Mouse (Mus musculus) MEL-GATA-1-ER (cell line): ENCODE results near the gene Tm7sf3.

ENCODE experiments used
- DNase-seq: peaks from one replicate; pipeline ENCODE4 v3.0.0-alpha.2; 2012; ENCODE audit warnings: low read depth; ENCODE audit errors: extremely low read depth

Tm7sf3 gene

DNA sequence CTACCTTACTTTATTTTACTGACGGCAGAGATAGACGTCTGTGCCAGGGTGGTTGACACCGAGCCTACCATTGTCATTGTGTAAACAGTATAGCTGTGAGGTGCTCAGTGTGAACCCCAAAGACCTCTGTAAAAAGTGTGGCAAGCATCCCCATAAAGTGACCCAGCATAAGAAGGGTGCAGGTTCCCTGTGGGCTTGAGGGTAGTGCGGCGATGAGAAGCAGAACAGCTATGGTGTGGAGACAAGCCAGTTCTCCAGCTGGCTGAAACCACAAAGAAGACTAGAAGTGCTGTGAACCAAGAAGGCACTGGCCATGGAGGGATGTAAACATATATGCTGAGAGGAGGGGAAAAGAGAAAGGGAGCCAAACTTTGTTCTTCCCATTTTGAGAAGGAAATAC, 19.0 kb upstream of the Tm7sf3 start:
- no peak for DNase-seq

DNA sequence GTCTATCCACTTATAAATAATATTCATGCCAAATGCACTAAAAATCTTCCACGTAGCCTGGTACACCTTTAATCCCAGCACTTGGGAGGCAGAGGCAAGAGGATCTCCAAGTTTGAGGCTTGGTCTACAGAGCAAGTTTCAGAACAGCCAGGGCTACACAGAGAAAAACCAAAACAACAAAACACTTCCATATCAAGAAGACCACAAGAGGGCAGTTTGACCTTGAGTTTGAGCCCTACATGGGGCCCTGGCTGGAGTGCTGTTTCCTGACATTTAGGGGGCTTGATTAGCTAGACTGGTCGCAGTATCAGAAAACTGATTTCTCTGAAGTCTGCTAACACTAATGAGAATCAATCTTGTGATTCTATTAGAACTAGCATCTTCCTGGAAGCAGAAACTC, 18.0 kb upstream of the Tm7sf3 start:
- DNase-seq: no peak

DNA sequence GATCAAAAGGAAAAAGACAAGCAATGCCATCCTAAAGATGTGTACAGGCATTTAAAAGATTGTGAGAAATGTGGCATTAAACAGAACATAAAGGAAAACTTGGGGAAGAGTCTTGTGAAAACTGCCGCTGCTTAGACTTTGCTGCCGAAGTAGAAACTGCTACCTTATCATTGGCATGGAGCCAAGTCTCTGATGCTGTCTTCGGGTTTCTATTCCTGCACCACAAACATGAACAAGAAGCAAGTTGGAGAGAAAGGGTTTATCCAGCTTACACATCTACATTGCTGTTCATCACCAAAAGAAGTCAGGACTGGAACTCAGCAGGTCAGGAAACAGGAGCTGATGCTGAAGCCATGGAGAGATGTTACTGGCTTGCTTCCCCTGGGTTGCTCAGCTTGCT, 10.6 kb upstream of the Tm7sf3 start:
- DNase-seq: no peak

DNA sequence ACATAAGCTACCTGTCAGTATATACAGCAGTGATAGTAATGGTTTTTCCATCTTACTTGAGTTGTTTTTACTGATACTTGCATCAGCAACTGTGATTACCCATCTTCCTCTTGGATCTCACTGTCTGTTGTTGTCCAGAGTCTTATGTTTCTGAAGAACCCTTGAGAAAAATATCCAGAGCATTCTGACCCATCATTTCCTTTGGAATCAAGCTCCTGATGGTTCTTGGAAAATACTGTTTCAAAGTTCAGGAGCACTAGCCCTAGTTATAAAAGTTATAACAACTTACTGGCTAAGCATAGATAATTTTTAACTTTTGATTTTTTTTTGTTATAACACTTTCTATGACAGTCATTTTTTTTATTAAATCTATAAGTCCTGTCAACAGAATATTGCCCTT, 8.8 kb upstream of the Tm7sf3 start:
- DNase-seq: no peak

DNA sequence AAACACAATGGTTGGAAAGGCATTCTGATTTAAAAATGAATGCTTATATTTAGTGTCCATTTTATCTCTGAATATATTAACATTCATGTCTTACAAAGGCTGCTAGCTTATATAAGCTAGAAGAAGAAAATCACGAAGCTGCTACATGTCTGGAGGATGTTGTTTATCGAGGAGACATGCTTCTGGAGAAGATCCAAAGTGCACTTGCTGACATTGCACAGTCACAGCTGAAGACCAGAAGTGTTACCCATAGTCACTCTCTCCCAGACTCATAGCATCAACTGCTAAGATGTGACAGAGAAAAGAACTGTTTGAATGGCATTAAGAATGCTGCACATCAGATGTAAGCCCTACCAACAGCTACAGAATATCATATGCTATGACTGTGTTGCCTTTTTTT, 7.4 kb upstream of the Tm7sf3 start:
- no peak for DNase-seq

DNA sequence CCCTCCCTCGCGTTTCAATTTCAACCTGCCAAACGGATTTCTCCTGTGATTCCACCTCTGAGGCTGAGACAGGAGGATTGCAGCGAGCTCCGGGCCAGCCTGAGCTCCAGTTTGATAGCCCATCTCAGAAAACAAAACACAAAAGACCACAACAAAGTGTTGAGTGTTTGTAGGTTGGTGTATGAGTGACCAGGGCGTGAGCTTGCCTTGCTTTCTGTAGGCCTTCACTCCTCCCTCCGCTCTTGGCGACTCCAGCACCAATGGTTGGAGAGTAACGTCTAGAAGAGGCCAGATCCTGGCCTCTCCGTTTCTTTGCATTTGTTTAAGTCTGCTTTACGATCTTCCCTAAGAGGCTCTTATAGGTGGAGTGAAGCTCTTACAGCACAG, 553 bp upstream of the Tm7sf3 start:
- no peak for DNase-seq

DNA sequence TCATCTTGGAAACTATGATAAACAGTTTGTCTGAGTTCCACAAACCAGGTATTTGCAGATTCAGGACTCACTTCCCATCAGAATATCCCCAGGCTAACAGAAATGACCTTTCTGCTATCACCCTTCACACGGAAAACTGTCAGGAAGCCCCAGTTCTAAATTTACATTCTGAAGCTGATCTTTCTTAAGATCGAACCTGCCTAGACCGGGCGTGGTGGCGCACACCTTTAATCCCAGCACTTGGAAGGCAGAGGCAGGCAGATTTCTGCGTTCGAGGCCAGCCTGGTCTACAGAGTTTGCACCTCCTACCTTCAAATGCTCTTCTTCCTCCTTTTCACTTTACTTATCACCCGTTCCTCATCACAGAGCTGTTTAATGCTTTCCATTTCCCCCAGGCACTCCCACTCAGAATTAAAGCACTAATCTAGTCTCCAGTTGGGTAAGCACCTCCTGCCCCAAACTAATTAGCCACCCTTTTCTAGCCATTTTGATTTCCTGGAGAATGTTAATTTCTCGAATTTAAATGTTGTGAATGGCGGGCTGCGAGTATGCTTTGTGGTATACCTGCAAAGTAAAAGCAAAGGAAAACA, 908 bp downstream of the Tm7sf3 start:
- no peak for DNase-seq

DNA sequence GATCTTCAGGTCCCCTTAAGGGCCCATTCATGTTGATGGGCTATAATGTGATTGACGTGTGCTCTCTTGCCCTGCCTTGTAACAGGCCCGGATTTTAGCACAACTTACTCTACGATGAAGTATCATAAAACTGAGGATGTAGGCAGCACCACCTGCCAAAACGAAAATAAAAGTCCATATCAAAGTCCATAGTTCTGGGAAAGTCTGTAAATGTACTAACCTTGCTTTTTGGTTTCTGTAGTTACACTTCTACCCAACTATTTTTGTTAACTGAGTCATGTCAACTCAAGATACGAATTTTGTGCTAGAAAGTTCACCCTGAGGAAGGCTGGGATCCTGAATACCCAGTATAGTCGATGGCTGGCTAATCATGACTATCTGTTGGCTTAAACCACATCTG, 1.6 kb downstream of the Tm7sf3 start:
- no peak for DNase-seq

DNA sequence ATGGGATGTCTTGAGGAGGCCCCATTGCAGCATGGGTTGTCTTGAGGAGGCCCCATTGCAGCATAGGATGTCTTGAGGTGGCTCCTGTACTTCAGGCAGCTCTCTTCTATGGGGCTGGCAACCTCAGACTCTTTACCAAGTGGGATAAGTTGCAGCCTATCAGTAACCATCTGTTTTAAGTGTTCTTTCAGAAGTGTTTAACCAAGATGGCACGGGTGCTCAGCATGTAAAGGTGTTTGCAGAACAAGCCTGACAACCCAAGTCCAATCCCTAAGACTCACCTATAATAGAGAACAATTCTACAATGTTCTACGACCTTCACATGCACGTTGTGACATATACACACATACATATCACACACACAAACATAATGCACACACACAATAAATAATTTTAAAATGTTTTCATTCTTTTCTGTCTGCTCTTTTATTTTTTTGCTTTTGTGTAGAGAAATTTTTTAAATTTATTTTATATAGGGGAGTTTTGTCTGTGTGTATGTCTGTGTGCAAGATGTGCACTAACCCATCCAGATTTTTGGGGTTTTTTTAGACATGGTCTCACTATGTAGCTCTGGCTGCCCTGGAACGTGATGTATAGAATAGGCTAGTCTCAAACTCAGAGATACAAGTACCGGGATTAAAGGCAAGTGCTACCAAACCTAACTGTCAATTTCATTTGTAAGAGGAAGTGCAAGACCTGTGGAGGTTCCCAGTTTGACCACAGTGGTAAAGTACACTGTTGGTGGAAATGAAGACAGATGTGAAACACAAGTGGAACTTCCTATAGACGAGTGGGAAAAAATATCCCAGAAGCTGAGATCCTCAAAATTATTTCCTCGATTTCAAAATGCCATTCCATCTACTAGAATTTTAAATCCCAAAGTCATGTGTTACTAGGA, 2.3 kb downstream of the Tm7sf3 start:
- no peak for DNase-seq

DNA sequence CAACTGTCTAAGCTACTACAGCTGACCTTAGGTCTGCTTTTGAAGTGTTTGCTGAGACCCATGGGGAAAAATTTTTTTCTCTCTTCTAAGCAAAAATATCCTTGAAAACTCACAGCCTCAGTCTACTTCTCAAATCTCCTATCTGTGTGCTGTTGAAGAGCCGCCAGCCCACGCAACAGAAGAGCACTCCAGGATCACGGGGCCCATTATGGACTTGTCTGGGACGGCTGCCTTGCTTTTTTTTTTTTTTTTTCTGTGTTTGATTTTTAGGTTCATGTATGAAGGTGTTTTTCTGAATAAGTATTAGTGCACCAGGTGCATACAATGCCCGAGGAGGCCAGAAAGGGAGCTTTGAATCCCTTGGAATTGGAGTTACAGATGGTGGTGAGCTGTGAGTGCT, 6.1 kb downstream of the Tm7sf3 start:
- no peak for DNase-seq

DNA sequence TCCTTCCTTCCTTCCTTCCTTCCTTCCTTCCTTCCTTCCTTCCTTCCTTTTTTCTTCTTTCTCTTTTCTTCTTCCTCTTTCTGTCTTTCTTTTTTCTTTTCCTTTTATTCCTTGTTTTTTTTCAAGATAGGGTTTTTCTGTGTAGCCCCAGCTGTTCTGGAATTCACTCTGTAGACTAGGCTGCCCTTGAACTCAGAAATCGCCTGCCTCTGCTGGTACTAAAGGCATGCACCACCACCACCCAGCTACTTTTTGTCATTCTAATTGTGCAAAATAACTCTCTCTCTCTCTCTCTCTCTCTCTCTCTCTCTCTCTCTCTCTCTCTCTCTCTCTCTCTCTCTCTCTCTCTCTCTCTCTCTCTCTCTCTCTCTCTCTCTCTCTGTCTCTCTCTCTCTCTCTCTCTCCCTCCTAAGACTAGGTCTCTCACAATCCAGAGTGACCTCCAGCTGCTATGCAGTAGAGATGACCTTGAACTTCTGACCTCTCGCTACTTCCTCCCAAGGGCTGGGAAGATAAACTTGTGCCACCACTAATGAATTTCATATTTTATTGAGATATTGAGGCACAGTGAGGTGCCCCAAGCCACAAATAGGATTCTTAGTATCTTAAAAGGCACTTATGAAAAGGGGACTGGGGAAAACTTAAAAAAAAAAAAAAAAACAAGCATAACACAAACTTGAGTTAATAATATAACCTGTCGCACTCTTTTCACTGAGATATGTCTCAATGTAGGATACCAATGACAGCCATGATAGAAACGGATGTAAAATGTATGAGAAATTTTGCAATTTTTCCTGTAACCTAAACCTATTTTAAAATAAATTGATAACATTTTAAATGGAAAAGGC, 7.6 kb downstream of the Tm7sf3 start:
- DNase-seq: no peak

DNA sequence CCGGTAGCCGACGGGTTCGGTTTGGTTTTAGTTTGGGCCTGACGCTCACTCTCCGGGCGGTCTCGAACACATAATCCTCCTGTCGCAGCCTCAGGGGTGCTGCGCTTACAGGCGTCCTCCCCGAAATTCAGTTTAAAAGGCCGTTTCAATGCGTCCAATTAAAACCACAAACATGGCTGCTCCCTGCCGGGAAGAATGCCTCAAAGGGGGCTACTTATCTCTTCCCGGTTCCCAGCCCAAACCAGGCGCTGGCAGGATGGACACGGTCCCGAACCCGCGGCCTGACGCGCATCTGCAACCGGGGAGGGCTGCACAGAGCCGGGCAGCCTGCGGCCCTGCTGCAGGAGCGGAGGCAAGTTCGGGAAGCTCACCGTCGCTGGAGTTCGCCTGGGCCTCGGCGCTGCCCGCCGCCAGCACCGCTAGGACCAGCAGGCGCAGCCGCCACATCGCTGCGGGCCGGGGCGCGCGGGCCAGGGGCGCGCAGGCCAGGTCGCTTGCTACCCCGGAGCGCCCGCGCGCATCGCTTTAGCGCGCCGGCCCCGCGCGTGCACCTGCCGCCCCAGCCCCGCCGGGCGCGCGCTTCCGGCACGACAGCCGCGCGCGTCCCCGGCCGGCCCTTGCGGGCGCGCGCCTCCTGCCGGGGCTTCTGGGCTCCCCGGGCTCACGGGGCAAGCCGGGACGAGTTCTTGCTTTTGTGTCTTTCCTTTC, 8.5 kb downstream of the Tm7sf3 start:
- DNase-seq: no peak

DNA sequence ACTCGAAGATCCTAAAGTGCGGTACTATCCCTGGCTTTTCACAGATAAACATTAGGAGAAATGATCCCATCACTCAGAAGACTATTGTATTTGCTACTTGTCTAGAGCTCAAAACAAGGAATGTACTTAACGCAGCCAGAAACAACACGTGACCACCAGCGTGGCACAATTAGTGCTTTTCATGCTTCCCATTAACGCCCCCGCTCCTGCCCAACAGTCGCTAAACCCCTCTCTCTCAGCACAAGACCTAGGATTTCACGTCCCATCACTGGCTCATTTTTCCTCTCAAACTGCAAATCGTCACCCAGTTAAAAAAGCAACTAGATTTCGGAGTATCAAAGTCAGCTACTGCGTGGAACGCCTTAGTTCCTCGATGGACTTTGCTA, 9.0 kb downstream of the Tm7sf3 start:
- DNase-seq: no peak

DNA sequence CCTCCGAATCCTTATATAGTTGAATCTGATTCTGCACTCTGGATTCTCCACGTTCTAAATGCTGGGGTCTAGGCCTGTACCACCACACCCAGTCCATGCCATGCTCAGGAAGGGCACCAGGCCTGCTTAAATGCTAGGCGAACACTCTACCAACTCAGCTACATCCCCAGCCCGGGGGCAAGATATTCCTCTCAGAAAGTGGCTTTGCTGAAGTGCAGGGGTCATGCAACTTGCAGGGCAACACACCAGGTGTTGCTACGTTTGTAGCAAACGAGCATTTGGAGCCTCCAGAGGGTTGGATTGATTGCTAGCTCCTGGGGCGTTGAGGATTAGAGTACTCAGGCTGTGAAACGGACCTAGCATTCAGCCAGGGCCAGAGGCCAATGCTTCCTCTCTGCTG, 9.5 kb downstream of the Tm7sf3 start:
- DNase-seq: no peak

DNA sequence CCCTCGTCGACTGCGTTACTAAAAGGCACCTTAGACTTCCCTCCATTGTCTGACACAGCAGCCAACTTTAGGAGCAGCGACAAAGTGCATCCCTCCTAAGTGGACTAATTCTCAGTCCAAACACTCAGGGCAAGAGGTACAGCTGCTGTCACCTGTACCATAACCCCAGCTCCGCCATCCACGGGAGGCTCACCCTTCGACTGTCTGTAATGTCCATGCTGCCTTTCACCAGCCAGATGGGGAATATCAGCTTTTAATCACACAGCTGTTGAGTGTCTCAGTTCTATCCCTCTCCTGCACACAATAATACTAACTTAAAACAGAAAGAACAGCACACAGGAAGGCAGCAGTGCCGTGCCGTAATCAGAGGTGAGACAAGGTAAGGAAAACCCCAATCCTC, 10.2 kb downstream of the Tm7sf3 start:
- no peak for DNase-seq

DNA sequence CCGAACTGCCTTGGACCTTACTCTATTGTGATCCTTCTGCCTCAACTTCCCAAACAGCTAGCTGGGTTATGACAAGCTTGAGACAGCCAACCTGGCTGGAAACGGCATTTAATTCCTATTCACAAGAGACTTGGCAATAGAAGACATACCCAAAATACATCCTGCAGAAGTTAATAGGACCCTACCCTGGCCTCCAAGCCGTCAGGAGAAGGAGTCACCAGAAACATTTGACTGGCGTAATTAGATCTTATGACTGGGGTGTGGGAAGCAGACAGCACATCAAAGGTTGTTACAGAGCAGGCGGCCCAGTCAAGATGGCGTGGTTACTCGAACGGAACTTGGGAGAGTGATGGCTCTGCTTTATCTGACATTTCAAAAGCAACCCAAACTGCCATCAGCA, 10.8 kb downstream of the Tm7sf3 start:
- DNase-seq: no peak

DNA sequence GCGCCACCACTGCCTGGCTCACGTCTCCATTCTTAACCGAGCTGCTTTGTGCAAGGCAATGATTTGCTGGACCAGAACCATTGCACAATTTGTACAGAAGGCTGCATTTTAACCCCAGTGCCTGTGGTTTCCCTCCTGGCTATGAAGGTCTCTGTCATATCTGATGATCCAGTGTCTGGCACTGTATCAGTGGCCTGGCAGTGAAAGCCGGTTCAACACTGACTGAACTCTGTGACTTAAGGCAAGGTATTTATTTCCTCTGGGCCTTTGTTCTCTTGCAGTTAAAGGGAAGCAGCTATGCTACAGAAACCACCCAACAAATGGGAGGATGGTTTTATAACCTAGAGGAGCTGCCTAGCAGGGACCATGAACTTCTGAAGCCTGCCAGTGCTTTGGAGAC, 11.7 kb downstream of the Tm7sf3 start:
- DNase-seq: no peak

DNA sequence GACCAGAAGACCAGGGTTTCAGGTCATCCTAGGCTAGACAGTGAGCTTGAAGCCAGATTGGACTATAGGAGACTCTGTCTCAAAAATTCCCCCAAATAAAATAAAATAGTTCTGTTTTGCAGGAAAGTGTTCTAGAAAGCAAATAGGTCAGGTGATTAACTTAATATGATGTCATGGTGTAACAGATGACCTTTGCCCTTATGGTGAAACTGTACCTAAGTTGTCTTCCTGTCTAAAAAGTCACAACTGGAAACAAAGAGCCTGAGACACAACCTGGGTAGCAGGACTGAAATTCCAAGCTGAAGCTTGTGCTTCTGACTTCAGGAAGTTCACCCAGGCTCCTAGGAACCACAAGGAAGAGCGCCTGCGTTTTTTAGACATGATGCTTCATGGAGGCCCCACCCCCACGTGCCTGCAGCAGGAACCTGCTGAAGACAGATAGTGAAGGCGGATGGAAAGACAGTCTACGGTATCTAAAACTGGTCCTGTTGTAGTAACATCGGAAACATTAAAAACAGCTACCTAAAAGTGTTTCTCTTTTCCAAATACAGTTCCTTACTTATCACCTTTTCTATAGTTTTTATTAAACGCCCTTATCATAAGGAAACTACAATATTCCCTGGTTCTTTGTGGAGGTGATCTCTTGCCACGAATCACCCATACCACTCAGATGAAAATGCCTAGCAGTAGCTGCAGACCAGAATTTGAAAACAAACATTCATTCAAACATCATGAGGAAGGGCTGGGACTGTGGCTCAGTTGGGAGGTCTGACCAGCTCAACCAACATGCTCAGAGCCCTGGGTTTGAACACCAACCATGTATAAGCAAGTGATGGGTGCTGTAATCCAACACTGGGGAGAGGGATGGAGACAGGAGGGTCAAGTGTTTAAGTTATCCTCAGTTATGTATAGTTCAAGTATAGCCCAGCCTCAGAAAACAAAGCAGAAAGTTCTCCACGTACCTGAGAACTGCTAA, 12.6 kb downstream of the Tm7sf3 start:
- DNase-seq: peak; percentile 69

DNA sequence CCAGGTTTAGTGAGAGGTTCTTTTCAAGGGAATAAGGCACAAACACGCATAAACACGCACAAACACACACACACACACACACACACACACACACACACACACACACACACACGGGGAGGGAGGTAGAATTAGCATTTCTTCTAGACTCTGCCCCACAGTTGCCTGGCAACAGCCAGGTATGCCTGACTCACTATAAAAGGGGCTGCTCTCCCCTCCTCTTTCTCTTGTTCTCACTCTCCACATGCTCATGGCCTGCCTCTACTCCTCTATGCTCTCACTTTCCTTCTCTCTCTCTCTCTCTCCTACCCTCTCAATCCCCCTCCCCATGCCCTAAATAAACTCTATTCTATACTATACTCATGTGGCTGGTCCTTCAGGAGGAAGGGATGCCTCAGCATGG, 14.5 kb downstream of the Tm7sf3 start:
- DNase-seq: no peak

DNA sequence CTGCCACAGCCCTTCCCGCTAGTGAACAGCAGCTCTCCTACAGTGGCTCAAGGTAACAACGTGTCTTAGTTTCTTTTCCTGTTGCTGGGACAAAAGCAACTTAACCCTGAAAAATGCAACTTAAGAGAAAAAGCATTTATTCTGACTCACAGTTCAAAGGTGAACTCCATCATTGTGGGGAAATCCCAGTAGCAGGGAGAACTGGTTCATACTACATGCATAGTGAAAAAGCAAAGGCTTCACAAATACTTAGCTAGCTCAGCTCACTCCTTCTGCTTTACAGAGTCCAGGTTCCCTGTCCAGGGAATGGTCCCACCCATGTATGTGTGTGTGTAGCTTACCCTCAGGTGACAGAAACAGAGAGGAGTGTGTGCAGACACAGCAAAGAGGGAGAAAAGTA, 26.0 kb downstream of the Tm7sf3 start:
- no peak for DNase-seq

DNA sequence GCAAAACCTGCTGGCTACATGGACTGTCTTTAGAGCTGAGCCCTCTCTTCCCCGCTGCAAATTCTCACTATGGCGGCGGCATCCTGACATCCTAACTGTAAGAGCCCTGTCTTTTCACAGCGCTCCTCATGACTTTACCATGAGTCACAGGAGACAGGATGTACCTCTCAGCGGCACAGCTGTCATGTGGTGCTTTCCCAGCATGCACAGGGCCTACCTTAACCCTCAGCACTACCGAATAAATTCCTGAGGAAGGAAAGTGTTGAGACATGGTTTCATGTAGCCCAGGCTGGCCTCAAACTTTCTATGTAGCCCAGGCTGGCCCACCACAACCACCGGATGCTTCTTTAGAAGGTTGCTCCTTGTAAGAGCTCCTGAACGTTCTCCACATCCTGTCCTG, 26.7 kb downstream of the Tm7sf3 start:
- no peak for DNase-seq
